Mouse (Mus musculus) G1E (cell line): Measurements from ENCODE around the gene Hspd1. TPM values are rescaled to one million over a fixed set of nuclear protein-coding genes. Genes with fewer than 3 reads are reported as not detected.
A peak's percentile ranks its signal among the peaks of the same experiment; 100 is the strongest.

Experiments used
- ATAC-seq: 2 replicates; pipeline ENCODE4 v1.8.0; 2016; ENCODE audit warnings: mild to moderate bottlenecking; ENCODE audit not compliant: insufficient number of reproducible peaks, poor library complexity, low FRiP score, severe bottlenecking; ENCODE audit errors: extremely low read depth
- DNase-seq: peaks from one replicate; pipeline ENCODE4 v3.0.0; 2012; ENCODE audit warnings: low spot score
- H3K27me3 ChIP-seq: 2 replicates; pipeline ENCODE4 v1.6.1; 2012; ENCODE audit warnings: mild to moderate bottlenecking, low read length, inconsistent platforms; ENCODE audit not compliant: insufficient read depth
- H3K36me3 ChIP-seq: replicated peaks from 2 replicates; pipeline ENCODE3; 2012; ENCODE audit warnings: mild to moderate bottlenecking, inconsistent platforms
- H3K4me1 ChIP-seq: 2 replicates; pipeline ENCODE4 v1.6.1; 2012; ENCODE audit warnings: low read depth, low read length, inconsistent platforms, mixed read lengths; ENCODE audit not compliant: insufficient read depth
- H3K4me3 ChIP-seq: 2 replicates; pipeline ENCODE4 v1.5.1; 2012; ENCODE audit warnings: low read depth, mild to moderate bottlenecking, inconsistent platforms, low read length, moderate library complexity, mixed read lengths
- H3K9me3 ChIP-seq: replicated peaks from 2 replicates; pipeline ENCODE4 v1.6.1; 2012; ENCODE audit warnings: inconsistent platforms
- CTCF ChIP-seq: IDR thresholded peaks from 2 replicates; pipeline ENCODE4 v1.5.1; 2012; ENCODE audit warnings: low read depth, low read length, inconsistent platforms, mixed read lengths
- GATA1 ChIP-seq: IDR thresholded peaks from 2 replicates; pipeline ENCODE4 v1.6.1; 2012; ENCODE audit warnings: borderline replicate concordance, low read length, inconsistent platforms, mixed read lengths
- GATA2 ChIP-seq: IDR thresholded peaks from 2 replicates; pipeline ENCODE4 v1.6.1; 2012; ENCODE audit warnings: low read depth, low read length, inconsistent platforms, borderline replicate concordance
- POLR2AphosphoS5 ChIP-seq: IDR thresholded peaks from 2 replicates; pipeline ENCODE4 v1.6.1; 2012; ENCODE audit warnings: low read depth, low read length, inconsistent platforms; ENCODE audit not compliant: insufficient replicate concordance
- TAL1 ChIP-seq: conservative IDR thresholded peaks from 2 replicates; pipeline ENCODE4 v1.6.1; 2012; ENCODE audit warnings: low read depth, low read length, inconsistent platforms, mixed read lengths
- polyA plus RNA-seq: library from polyadenylated mRNA; stranded (reverse); fragments of >175 nt; gene quantifications from 2 replicates; pipeline ENCODE4 v1.2.3, GENCODE M21; 2012
- total RNA-seq, 2 experiments: library from RNA; stranded (forward) in 1 of 2; stranded (reverse) in 1 of 2; fragments of 200-1000 nt in 1 of 2; fragments of >200 nt in 1 of 2; fragmentation: Nextera tagmentation in 1 of 2; gene quantifications; 2 replicates each; pipeline ENCODE4 v1.2.3; 2014 to 2017

Gene Hspd1
- total and polyA plus RNA-seq, 3 experiments, result 116 to 812 (median 273) TPM

DNA sequence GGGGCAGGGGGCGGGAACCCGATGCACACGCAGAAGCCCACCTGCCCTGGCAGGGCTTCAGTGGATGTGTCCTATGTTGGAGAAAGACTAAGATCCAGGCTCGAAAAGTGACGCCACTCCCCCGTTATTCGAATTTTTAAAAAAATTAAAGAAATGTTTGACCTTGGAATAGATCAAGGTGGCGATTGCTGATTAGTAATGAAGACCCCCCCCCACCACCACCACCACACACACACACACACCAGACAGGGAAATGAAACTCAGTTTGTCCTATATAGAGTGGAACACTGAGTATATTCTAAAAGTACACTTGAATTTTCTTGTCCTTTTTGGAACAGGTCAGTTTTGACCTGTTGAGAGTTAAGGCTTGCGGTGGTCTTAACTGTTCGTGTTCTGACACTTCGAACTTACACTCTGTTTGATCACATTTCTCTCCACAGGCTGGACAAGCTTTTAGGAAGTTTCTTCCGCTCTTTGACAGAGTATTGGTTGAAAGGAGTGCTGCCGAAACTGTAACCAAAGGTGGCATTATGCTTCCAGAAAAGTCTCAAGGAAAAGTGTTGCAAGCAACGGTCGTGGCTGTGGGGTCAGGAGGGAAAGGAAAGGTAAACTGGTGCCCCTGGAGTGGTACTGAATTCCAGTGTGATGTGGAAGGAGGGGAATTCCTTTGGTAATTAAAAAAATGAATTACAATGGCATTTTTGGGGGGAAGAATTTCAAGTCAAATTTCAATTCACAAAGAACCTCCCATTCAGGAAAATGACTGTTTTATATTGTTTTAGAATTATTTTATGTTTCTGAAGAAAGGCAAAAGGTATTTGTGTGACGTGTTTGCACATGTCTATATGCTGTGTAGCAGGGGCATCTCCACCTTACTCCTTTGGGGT lies 811 bp upstream of the Hspd1 start:
- Histone ChIP-seq H3K36me3 (peaks cover 57% of the 10 kb centered on the region), H3K4me3 (peak overlapping the region; percentile 91), H3K9me3 (no peaks in the 10 kb centered on the region), H3K4me1 (peaks cover 56% of the 10 kb centered on the region), H3K27me3 (no peaks in the 10 kb centered on the region)
- TF ChIP-seq TAL1 (no peak), CTCF (no peak), GATA1 (no peak), POLR2AphosphoS5 (no peak), GATA2 (no peak)
- ATAC-seq, result no peak
- DNase-seq, result no peak

DNA sequence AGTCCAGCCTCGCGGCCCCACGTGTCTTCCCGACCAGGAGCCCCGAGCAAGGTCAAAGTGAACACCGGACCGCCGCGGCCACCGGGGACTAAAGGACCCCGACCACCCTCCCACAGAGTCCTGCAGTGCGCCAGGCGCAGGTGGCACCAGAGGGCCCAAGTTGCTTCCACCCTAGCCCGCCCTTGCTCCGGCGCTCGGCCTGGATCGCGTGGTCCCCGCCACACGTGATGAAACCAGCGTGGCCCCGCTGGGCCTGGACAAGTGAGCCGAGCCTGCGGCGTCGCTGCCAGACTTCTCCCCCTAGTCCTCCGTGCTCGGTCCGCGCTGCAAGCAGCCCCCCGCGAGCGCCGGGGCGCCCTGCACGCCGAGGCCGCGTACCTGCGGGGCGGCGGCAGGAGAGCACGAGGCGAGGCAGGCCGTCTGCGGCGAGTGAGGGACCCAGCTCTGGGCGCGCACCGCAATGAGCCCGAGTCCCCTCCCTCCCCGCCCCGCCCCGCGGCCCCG lies 590 bp downstream of the Hspd1 start:
- 0 out of 2 replicates have a peak, but pooled peaks have one; percentile 69 for TF ChIP-seq POLR2AphosphoS5
- TF ChIP-seq TAL1, result no peak
- Histone ChIP-seq H3K9me3 (no peaks in the 10 kb centered on the region), H3K36me3 (peaks cover 60% of the 10 kb centered on the region), H3K4me3 (peak overlapping the region; percentile 91), H3K27me3 (no peaks in the 10 kb centered on the region), H3K4me1 (peaks cover 55% of the 10 kb centered on the region)
- ATAC-seq (no peak), DNase-seq (peak; percentile 47)

DNA sequence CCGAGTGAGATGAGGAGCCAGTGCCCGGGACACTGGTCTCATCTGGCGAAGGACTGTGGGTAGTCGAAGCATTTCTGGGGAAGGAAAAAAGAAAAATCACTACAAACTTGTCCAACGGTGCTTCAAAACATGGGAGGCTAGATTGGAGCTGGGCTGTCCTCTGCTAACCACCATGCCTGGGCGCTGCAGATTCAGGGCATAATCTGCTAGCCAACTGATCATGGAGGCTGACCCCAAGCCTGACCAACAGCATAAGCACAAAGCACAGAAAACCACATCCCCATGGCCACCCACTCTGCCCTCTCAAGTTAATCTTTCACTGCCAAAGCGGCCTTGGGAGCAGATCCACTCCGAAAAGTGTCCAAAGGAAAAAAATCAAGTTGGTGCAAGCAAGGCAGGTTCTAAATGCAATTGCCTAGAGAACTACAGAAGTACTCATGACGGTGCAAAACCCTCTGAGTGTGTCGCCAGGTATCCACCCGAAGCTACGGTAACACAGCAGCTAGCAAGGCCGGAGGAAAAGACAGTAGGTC lies 1.1 kb downstream of the Hspd1 start:
- DNase-seq, result no peak
- Histone ChIP-seq H3K27me3 (no peaks in the 10 kb centered on the region), H3K4me1 (peaks cover 52% of the 10 kb centered on the region), H3K36me3 (peaks cover 62% of the 10 kb centered on the region), H3K4me3 (peak overlapping the region; percentile 91), H3K9me3 (no peaks in the 10 kb centered on the region)
- ATAC-seq, result no peak
- no peak for TF ChIP-seq CTCF
- no peak for TF ChIP-seq POLR2AphosphoS5
- TF ChIP-seq TAL1, result no peak
- no peak for TF ChIP-seq GATA2
- no peak for TF ChIP-seq GATA1

DNA sequence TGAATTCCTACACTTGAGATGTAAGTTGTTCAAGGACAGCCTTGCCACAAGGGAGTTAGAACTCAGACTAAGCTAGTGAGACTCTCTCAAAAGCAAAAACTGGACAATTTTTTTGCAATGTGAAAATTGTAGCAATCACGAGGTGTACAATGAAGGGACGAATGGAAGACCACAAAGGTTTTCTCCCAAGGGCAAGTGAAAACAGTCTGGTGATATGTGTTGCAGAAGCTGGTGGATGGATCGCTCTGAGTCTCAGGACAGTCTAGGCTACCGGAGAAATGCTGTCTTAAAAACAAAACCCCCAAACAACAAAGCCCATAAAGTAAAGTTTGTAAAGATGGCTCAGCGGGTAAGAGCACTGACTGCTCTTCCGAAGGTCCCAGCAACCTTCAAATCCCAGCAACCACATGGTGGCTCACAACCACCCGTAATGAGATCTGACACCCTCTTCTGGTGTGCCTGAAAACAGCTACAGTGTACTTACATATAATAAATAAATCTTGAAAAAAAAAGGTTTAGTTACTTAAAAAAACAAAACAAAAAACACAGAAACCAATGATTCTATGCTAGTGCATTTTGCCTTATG lies 2.2 kb downstream of the Hspd1 start:
- Histone ChIP-seq H3K4me1 (peaks cover 55% of the 10 kb centered on the region), H3K27me3 (no peaks in the 10 kb centered on the region), H3K4me3 (peak overlapping the region; percentile 91), H3K9me3 (no peaks in the 10 kb centered on the region), H3K36me3 (peaks cover 65% of the 10 kb centered on the region)
- ATAC-seq, result no peak
- TF ChIP-seq GATA1 (no peak), POLR2AphosphoS5 (no peak), CTCF (no peak), TAL1 (no peak), GATA2 (no peak)
- DNase-seq, result no peak

DNA sequence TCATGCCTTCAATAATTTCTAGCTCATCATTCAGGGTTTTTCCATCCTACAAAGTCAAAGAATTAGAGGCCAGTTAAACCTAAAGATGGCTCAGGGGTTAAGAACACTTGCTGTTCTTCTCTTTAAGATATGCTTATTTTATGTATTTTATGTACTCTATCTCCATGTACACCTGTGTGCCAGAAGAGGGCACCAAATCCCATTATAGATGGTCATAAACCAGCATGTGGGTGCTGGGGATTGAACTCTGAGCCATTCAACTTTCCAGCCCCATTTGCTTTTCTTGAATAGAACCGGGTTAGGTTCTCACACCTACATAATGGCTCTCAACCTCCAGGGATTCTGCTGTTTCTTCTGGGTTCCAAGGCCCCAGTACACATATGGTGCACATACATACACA lies 5.9 kb downstream of the Hspd1 start:
- TF ChIP-seq POLR2AphosphoS5 (no peak), CTCF (no peak), GATA2 (no peak), GATA1 (no peak), TAL1 (no peak)
- no peaks in the 10 kb centered on the region for H3K27me3 ChIP-seq
- DNase-seq (no peak), ATAC-seq (no peak)
- H3K4me1 ChIP-seq, result peaks cover 63% of the 10 kb centered on the region
- H3K9me3 ChIP-seq, result no peaks in the 10 kb centered on the region
- peaks cover 82% of the 10 kb centered on the region for H3K36me3 ChIP-seq
- H3K4me3 ChIP-seq, result no peak overlapping the region

DNA sequence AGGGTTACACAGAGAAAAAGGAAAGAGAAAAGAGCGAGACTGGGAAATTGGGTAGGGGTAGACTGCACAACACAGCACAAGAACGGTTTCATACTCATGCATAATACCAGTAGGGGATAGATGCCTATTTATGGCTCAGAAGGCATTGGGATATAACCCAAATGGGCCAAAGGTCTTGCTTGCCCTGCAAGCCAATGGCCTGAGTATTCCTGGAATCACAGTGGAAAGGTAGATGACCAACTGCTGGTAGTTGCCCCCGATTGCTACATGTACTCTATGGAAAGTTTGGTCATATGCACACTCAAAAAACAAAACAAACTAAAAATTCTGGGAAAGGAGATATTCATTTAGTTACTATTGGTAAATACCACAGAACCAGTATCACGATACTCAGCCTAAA lies 8.4 kb downstream of the Hspd1 start:
- no peak for TF ChIP-seq GATA1
- no peak for TF ChIP-seq POLR2AphosphoS5
- TF ChIP-seq CTCF, result no peak
- TF ChIP-seq GATA2, result no peak
- TF ChIP-seq TAL1, result no peak
- Histone ChIP-seq H3K27me3 (no peaks in the 10 kb centered on the region), H3K9me3 (no peaks in the 10 kb centered on the region), H3K4me3 (no peak overlapping the region), H3K4me1 (peaks cover 69% of the 10 kb centered on the region), H3K36me3 (peaks cover 80% of the 10 kb centered on the region)
- no peak for ATAC-seq
- DNase-seq, result no peak
